Mouse (Mus musculus): ENCODE data around the gene Lpcat1. TPM values are rescaled to one million over a fixed set of nuclear protein-coding genes. Genes with fewer than 3 reads are reported as not detected.

The Lpcat1 gene
- polyA plus RNA-seq, 1 experiment from 2014 or later = 74.9 TPM

DNA sequence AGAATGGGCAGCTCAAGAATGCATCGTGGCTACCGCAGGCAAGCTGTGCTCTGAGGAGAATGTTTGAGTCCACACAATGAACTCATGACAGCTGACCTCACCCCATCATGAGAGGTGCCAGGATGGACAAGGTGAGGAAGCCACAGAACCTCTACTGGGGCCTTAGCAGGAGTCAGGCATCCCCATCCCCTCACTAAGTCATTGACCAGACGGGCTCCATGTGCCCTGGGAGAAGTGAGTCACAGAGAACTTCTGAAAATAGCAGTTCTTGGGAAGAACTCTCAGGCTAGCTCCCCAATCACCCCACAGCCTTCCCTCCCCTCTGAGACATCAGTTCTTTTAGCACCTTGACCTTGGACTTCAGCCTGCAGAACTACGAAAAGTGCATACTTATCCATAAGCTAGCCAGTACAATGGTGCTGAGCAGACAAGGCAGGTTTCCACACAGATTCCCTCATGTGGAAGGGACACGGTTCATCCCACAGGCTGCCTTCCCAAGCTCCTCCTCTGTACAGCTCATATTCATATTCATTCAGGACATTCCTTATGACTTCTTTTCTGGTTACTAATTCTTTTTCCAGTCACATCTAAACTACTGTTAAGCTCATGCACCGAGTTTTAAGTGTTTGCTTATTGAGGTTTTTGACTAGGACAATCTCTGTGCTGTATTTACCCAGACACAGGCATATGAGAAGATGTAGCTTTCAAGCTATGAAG lies 37.2 kb upstream of the Lpcat1 start:
- Histone ChIP-seq H3K9ac (replicated peaks; ENCODE audit: low read depth, low read length) (no peak overlapping the region), H3K4me2 (ENCODE audit: low read depth, low read length) (no peak overlapping the region), H3K9me3 (ENCODE audit: control insufficient read depth, low read length) (no peaks in the 10 kb centered on the region), H3K27me3 (ENCODE audit: control insufficient read depth, insufficient read depth, low read length) (no peaks in the 10 kb centered on the region), H3K4me1 (ENCODE audit: control insufficient read depth, insufficient read depth, low read length) (no peaks in the 10 kb centered on the region), H3K4me3 (ENCODE audit: low read depth, low read length) (no peak overlapping the region), H3K36me3 (ENCODE audit: control insufficient read depth, insufficient read depth, low read length) (no peaks in the 10 kb centered on the region), H3K27ac (ENCODE audit: low read depth, low read length) (no peak overlapping the region)
- 82% methylated on average over 6 of the region's 6 CpGs for WGBS
- no peak for ATAC-seq (ENCODE audit: low read depth)

- Histone ChIP-seq H3K4me1 (ENCODE audit: control insufficient read depth, insufficient read depth, low read length) (no peaks in the 10 kb centered on the region), H3K9me3 (ENCODE audit: control insufficient read depth, low read length) (no peaks in the 10 kb centered on the region), H3K4me3 (ENCODE audit: low read depth, low read length) (no peak overlapping the region), H3K4me2 (ENCODE audit: low read depth, low read length) (no peak overlapping the region), H3K27me3 (ENCODE audit: control insufficient read depth, insufficient read depth, low read length) (no peaks in the 10 kb centered on the region), H3K36me3 (ENCODE audit: control insufficient read depth, insufficient read depth, low read length) (no peaks in the 10 kb centered on the region), H3K9ac (replicated peaks; ENCODE audit: low read depth, low read length) (no peak overlapping the region), H3K27ac (ENCODE audit: low read depth, low read length) (no peak overlapping the region)
- no peak for ATAC-seq (ENCODE audit: low read depth)
- 84% methylated on average over 7 of the region's 7 CpGs for WGBS
Observed at GRCm38 (mm10) chr13:73432466-73433149, 34.4 kb upstream of the Lpcat1 start.

DNA sequence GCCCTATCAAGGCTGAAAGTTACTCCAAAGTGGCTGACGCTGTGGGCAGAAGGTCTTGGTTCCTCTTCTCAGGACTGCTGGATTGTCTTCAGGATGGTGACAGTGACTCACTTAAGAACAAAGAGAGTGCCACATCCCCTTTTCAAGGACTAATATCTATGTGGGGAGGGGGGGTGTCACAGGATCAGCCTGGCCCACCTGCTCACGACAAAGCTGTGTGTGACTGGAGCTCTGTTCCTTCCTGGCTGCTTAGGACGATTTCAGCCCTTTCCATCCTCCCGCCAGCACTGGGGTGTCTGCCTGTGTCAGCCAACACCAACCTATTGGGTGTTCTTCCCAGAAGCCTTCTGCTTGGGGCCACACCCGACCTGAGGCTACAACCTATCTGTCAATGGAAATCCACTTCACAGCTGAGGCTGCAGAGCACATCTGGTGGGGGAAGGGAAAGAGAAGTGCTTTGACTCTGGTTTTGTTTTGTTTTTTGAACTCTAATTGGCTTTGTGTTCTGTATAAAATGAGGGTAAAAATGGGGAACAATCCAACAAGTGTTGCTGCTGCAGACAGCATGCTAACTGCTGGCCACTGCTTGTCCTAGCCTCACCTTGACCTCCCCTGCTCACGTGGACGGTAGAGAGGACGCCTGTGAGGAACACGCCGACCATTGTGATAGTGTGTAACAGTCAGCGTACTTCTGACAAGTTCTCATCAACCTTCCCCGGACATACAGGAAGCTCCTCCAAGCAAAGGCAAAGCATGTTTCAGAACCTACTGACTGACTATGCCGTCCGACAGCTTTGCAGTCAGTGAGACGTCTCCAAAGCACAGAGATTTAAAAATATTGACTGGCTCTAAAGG lies 33.1 kb upstream of the Lpcat1 start:
- no peak for ATAC-seq (ENCODE audit: low read depth)
- Histone ChIP-seq H3K9ac (replicated peaks; ENCODE audit: low read depth, low read length) (no peak overlapping the region), H3K4me2 (ENCODE audit: low read depth, low read length) (no peak overlapping the region), H3K27ac (ENCODE audit: low read depth, low read length) (no peak overlapping the region), H3K4me3 (ENCODE audit: low read depth, low read length) (no peak overlapping the region), H3K9me3 (ENCODE audit: control insufficient read depth, low read length) (no peaks in the 10 kb centered on the region), H3K4me1 (ENCODE audit: control insufficient read depth, insufficient read depth, low read length) (no peaks in the 10 kb centered on the region), H3K36me3 (ENCODE audit: control insufficient read depth, insufficient read depth, low read length) (no peaks in the 10 kb centered on the region), H3K27me3 (ENCODE audit: control insufficient read depth, insufficient read depth, low read length) (no peaks in the 10 kb centered on the region)
- WGBS = 83% methylated on average over 15 of the region's 15 CpGs

GRCm38 (mm10) chr13:73434687-73435086 lies 32.3 kb upstream of the Lpcat1 start:
- Histone ChIP-seq H3K36me3 (ENCODE audit: control insufficient read depth, insufficient read depth, low read length) (no peaks in the 10 kb centered on the region), H3K9ac (replicated peaks; ENCODE audit: low read depth, low read length) (no peak overlapping the region), H3K27ac (ENCODE audit: low read depth, low read length) (no peak overlapping the region), H3K9me3 (ENCODE audit: control insufficient read depth, low read length) (no peaks in the 10 kb centered on the region), H3K4me1 (ENCODE audit: control insufficient read depth, insufficient read depth, low read length) (no peaks in the 10 kb centered on the region), H3K27me3 (ENCODE audit: control insufficient read depth, insufficient read depth, low read length) (no peaks in the 10 kb centered on the region), H3K4me3 (ENCODE audit: low read depth, low read length) (no peak overlapping the region), H3K4me2 (ENCODE audit: low read depth, low read length) (no peak overlapping the region)
- ATAC-seq (ENCODE audit: low read depth) = no peak
- WGBS = 83% methylated on average over 5 of the region's 5 CpGs

GRCm38 (mm10) chr13:73435662-73436061 lies 31.3 kb upstream of the Lpcat1 start:
- no peaks in the 10 kb centered on the region for H3K36me3 ChIP-seq (ENCODE audit: control insufficient read depth, insufficient read depth, low read length)
- no peak overlapping the region for H3K4me3 ChIP-seq (ENCODE audit: low read depth, low read length)
- no peak overlapping the region for H3K9ac ChIP-seq (replicated peaks; ENCODE audit: low read depth, low read length)
- no peak overlapping the region for H3K27ac ChIP-seq (ENCODE audit: low read depth, low read length)
- H3K27me3 ChIP-seq (ENCODE audit: control insufficient read depth, insufficient read depth, low read length) = no peaks in the 10 kb centered on the region
- H3K9me3 ChIP-seq (ENCODE audit: control insufficient read depth, low read length) = no peaks in the 10 kb centered on the region
- no peak overlapping the region for H3K4me2 ChIP-seq (ENCODE audit: low read depth, low read length)
- 86% methylated on average over 7 of the region's 7 CpGs for WGBS
- no peaks in the 10 kb centered on the region for H3K4me1 ChIP-seq (ENCODE audit: control insufficient read depth, insufficient read depth, low read length)
- ATAC-seq (ENCODE audit: low read depth) = no peak

GRCm38 (mm10) chr13:73439057-73439456 lies 27.9 kb upstream of the Lpcat1 start:
- no peaks in the 10 kb centered on the region for H3K36me3 ChIP-seq (ENCODE audit: control insufficient read depth, insufficient read depth, low read length)
- H3K9ac ChIP-seq (replicated peaks; ENCODE audit: low read depth, low read length) = no peak overlapping the region
- WGBS = 50% methylated on average over 9 of the region's 9 CpGs
- no peaks in the 10 kb centered on the region for H3K4me1 ChIP-seq (ENCODE audit: control insufficient read depth, insufficient read depth, low read length)
- no peak overlapping the region for H3K4me2 ChIP-seq (ENCODE audit: low read depth, low read length)
- H3K27ac ChIP-seq (ENCODE audit: low read depth, low read length) = no peak overlapping the region
- H3K9me3 ChIP-seq (ENCODE audit: control insufficient read depth, low read length) = no peaks in the 10 kb centered on the region
- no peaks in the 10 kb centered on the region for H3K27me3 ChIP-seq (ENCODE audit: control insufficient read depth, insufficient read depth, low read length)
- H3K4me3 ChIP-seq (ENCODE audit: low read depth, low read length) = no peak overlapping the region
- peak; percentile 58; the same call in 1 of the 2 replicates for ATAC-seq (ENCODE audit: low read depth)

GRCm38 (mm10) chr13:73441032-73441431 lies 26.0 kb upstream of the Lpcat1 start:
- Histone ChIP-seq H3K9me3 (ENCODE audit: control insufficient read depth, low read length) (no peaks in the 10 kb centered on the region), H3K36me3 (ENCODE audit: control insufficient read depth, insufficient read depth, low read length) (no peaks in the 10 kb centered on the region), H3K4me1 (ENCODE audit: control insufficient read depth, insufficient read depth, low read length) (no peaks in the 10 kb centered on the region), H3K4me3 (ENCODE audit: low read depth, low read length) (no peak overlapping the region), H3K27me3 (ENCODE audit: control insufficient read depth, insufficient read depth, low read length) (no peaks in the 10 kb centered on the region), H3K9ac (replicated peaks; ENCODE audit: low read depth, low read length) (no peak overlapping the region), H3K4me2 (ENCODE audit: low read depth, low read length) (no peak overlapping the region), H3K27ac (ENCODE audit: low read depth, low read length) (no peak overlapping the region)
- no peak for ATAC-seq (ENCODE audit: low read depth)
- WGBS = 87% methylated on average over 4 of the region's 4 CpGs

DNA sequence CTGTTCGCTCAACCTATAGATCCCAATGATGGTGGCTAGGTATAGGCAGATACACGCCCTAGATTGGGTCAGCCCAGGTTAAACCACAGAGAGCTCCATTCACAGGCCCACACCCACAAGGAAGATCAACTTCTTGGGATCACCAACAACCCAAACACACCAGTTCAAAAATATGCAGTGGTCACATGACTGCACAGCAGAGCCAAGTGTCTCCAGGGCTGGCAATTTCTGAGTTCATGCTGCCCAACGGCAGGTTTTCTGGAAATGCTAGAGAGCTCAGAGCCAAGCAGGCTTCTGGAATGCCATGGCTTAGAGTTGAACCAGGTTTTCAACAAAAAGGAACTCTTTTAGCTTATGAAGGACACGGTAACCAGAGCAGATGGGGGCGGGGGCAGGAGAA lies 25.3 kb upstream of the Lpcat1 start:
- 88% methylated on average over 5 of the region's 5 CpGs for WGBS
- Histone ChIP-seq H3K27me3 (ENCODE audit: control insufficient read depth, insufficient read depth, low read length) (no peaks in the 10 kb centered on the region), H3K4me3 (ENCODE audit: low read depth, low read length) (no peak overlapping the region), H3K4me1 (ENCODE audit: control insufficient read depth, insufficient read depth, low read length) (peaks cover 5% of the 10 kb centered on the region; the same call in 1 of the 2 replicates), H3K9ac (replicated peaks; ENCODE audit: low read depth, low read length) (no peak overlapping the region), H3K36me3 (ENCODE audit: control insufficient read depth, insufficient read depth, low read length) (no peaks in the 10 kb centered on the region), H3K9me3 (ENCODE audit: control insufficient read depth, low read length) (no peaks in the 10 kb centered on the region), H3K4me2 (ENCODE audit: low read depth, low read length) (no peak overlapping the region), H3K27ac (ENCODE audit: low read depth, low read length) (no peak overlapping the region)
- ATAC-seq (ENCODE audit: low read depth) = no peak

GRCm38 (mm10) chr13:73442431-73442830 lies 24.6 kb upstream of the Lpcat1 start:
- no peaks in the 10 kb centered on the region for H3K27me3 ChIP-seq (ENCODE audit: control insufficient read depth, insufficient read depth, low read length)
- H3K4me3 ChIP-seq (ENCODE audit: low read depth, low read length) = no peak overlapping the region
- no peaks in the 10 kb centered on the region for H3K36me3 ChIP-seq (ENCODE audit: control insufficient read depth, insufficient read depth, low read length)
- no peaks in the 10 kb centered on the region for H3K9me3 ChIP-seq (ENCODE audit: control insufficient read depth, low read length)
- no peak overlapping the region for H3K9ac ChIP-seq (replicated peaks; ENCODE audit: low read depth, low read length)
- no peak overlapping the region for H3K27ac ChIP-seq (ENCODE audit: low read depth, low read length)
- peaks cover 5% of the 10 kb centered on the region; the same call in 1 of the 2 replicates for H3K4me1 ChIP-seq (ENCODE audit: control insufficient read depth, insufficient read depth, low read length)
- WGBS = 90% methylated on average over 5 of the region's 5 CpGs
- no peak for ATAC-seq (ENCODE audit: low read depth)
- no peak overlapping the region for H3K4me2 ChIP-seq (ENCODE audit: low read depth, low read length)
